Mouse (Mus musculus) urinary bladder, postnatal 10 days (tissue): ENCODE data around the gene Calhm2.

Experiments used
- DNase-seq: peaks from one replicate; pipeline ENCODE4 v3.0.0; 2022; ENCODE audit warnings: low spot score

The Calhm2 gene

GRCm38 (mm10) chr19:47067924-47068611, 70.0 kb downstream of the Calhm2 start:
- peak; percentile 36 for DNase-seq

- DNase-seq = peak; percentile 91
Measured at GRCm38 (mm10) chr19:47067096-47067882, 70.8 kb downstream of the Calhm2 start, which contains the start of gene Taf5. Gene Taf5 (plus strand): TSS chr19:47067746.

DNA sequence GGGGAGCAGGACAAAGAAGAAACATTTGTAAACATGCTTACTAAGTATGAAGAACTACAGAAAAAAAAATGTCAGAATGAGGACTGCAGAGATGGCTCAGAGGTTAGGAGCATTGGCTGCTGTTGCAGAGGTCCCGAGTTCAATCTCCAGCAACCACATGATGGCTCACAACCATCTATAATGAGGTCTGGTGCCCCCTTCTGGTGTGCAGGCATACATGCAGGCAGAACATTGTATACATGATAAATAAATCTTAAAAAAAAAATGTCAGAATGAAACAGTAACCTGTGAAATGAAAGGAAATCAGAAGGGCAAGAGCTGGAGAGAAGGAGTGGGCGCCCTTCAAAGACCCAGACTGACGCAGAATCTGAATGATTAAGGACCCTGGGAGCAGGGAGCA, 72.2 kb downstream of the Calhm2 start:
- DNase-seq = no peak

DNA sequence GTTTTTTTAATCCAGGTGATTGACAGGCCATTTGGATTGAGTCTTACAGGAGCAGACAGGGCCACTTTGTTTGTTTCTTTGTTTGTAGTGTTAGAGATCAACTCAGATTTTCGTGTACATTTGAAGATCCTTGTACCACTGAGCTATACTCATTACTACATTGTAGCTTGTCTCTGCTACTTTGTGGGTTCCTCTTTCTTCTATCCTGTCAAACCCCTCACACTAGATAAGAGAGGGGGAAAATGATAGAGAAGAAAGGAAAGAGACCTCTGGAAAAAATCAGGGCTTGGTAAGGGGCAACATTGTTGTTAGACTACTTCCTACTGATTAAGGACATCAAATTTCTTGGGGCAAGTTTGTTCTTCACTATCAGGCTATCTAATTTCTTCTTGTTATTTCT, 80.4 kb downstream of the Calhm2 start:
- no peak for DNase-seq
